Mouse (Mus musculus) stomach, embryonic 15.5 days (tissue): ENCODE results near the gene D11Wsu47e. TPM values are rescaled to one million over a fixed set of nuclear protein-coding genes. Genes with fewer than 3 reads are reported as not detected.

Source experiments
- polyA plus RNA-seq: library from polyadenylated mRNA; unstranded; fragments of >200 nt; fragmentation: Nextera tagmentation; extraction: Ambion mirVana; gene quantifications from 2 replicates; pipeline ENCODE4 v1.2.1, GENCODE M21; 2015

Gene D11Wsu47e
- polyA plus RNA-seq, 1 experiment from 2014 or later: 20.7 TPM

Other genes starting within 250 kb of the D11Wsu47e start
- gene Sstr2, start 65.1 kb upstream of the D11Wsu47e start, polyA plus RNA-seq: 1.7 and 1.9 TPM in 2 replicates
- 23.1 and 25.3 TPM in 2 replicates for gene Cog1, start 35.2 kb upstream of the D11Wsu47e start, polyA plus RNA-seq
- gene Slc39a11, start 34.3 kb upstream of the D11Wsu47e start, polyA plus RNA-seq: 37.1 and 46.6 TPM in 2 replicates
- gene Fam104a, start 257 bp upstream of the D11Wsu47e start, polyA plus RNA-seq: 43.8 and 49.8 TPM in 2 replicates
- 0.23 and 0.42 TPM in 2 replicates for gene Cpsf4l, start 25.6 kb downstream of the D11Wsu47e start, polyA plus RNA-seq
- 51.6 and 59.6 TPM in 2 replicates for gene Cdc42ep4, start 67.5 kb downstream of the D11Wsu47e start, polyA plus RNA-seq